Mouse (Mus musculus): ENCODE results near the gene Nsfl1c. TPM values are rescaled to one million over a fixed set of nuclear protein-coding genes. Genes with fewer than 3 reads are reported as not detected.

Gene Nsfl1c
- polyA plus RNA-seq, 1 experiment from 2014 or later, result 150 TPM

DNA sequence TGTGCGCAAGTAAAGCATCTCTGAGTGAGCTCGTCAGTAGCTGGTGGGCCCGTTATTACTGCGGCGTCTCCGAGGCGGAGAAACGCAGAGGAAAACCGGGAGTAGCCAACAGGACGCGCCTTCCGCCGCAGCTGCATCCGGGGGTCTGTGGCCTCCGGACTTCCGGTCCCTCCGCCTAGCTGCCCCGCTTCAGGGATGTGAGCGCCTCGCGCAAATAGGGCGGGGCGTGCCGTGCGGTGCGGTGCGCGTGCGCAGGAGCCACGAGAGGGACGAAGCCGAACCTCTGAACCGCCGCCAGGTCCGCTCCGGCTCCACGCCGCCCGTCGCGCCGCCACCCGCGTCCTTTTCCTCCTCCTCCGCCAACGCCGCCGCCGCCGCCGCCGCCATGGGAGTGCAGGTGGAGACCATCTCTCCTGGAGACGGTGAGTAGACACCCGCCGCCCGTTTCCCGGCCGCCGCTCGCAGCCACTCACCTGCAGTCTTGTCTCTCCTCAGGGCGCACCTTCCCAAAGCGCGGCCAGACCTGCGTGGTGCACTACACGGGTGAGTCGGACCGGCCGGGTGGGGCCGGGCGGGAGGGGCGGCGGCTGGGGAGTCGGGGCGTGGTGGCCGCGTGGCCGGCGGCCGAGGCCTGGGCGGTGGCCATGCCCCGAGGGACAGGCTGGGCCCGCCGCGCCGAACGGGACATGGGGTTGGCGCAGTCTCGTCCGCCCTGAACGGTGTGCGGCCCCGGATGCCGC is 48.5 kb downstream of the Nsfl1c start, which contains the start of gene Fkbp1a:
Gene Fkbp1a, plus strand, starts transcription at position 161 of the 740 bp plus-strand sequence.
- under 1% methylated on average over 78 of the region's 93 CpGs for WGBS
- peak within 1 kb of the TSS; percentile 95 for H3K27ac ChIP-seq (ENCODE audit: low read length)
- H3K9ac ChIP-seq (ENCODE audit: low read length), result peak within 1 kb of the TSS; percentile 94
- H3K4me2 ChIP-seq (ENCODE audit: low read depth, low read length), result peak within 1 kb of the TSS; percentile 81
- peaks cover 19% of the 10 kb centered on the region for H3K36me3 ChIP-seq (ENCODE audit: control insufficient read depth, insufficient read depth)
- H3K27me3 ChIP-seq (ENCODE audit: control insufficient read depth, insufficient read depth, low read length), result no peaks in the 10 kb centered on the region
- H3K4me1 ChIP-seq (ENCODE audit: control insufficient read depth, insufficient read depth, low read length), result peaks cover 31% of the 10 kb centered on the region
- H3K9me3 ChIP-seq (replicated peaks; ENCODE audit: control insufficient read depth, low read length), result no peaks in the 10 kb centered on the region
- ATAC-seq (replicated peaks; ENCODE audit: extremely low read depth, insufficient read depth, low FRiP score), result peak; percentile 96
- peak within 1 kb of the TSS; percentile 87 for H3K4me3 ChIP-seq (ENCODE audit: low read length)

DNA sequence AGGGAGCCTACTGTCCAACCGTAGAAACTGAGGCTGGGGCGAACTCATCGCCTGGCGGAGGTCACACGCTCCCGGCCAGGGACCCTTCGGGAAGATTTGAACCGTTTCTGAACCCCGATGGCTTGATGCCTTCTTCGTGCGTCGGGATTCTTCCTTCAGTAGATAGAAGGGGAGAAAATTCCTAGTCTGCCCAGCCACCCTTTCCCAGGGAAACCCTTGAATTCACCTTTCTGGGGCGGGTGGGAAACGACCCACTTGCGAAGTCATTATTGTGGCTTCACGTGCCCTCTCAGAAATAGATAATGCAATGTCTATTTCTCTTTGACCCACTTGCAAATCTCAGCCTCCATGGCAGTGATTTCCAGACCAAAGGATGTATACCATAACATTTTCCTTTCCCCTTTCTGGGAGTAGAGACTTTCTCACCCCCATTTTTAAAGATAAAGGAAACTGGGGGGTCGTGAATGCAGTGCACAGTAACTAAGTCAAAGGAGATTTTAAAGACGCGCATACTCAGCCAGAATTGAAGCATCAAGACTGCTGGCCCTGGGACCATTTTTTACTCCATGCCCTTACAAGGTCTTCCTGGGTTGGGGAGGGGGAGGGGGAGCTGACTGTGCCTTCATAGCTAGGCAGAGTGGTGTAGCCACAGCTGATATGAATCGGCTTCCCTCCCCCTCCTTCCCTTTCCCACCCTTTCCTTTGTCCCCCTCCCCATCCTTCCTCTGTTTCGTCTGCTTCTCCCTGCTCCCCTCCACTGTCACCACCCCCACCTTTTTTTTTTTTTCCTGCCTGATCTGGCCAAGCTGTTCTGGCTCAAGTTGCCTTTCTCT is 49.3 kb downstream of the Nsfl1c start:
- peak; percentile 11; the same call in 1 of the 2 replicates for ATAC-seq (replicated peaks; ENCODE audit: extremely low read depth, insufficient read depth, low FRiP score)
- no peaks in the 10 kb centered on the region for H3K9me3 ChIP-seq (replicated peaks; ENCODE audit: control insufficient read depth, low read length)
- H3K4me3 ChIP-seq (ENCODE audit: low read length), result peak overlapping the region; percentile 87
- peak overlapping the region; percentile 95 for H3K27ac ChIP-seq (ENCODE audit: low read length)
- WGBS, result under 1% methylated on average over 21 of the region's 21 CpGs
- H3K9ac ChIP-seq (ENCODE audit: low read length), result peak overlapping the region; percentile 94
- H3K4me2 ChIP-seq (ENCODE audit: low read depth, low read length), result peak overlapping the region; percentile 81
- H3K4me1 ChIP-seq (ENCODE audit: control insufficient read depth, insufficient read depth, low read length), result peaks cover 34% of the 10 kb centered on the region
- peaks cover 26% of the 10 kb centered on the region for H3K36me3 ChIP-seq (ENCODE audit: control insufficient read depth, insufficient read depth)
- no peaks in the 10 kb centered on the region for H3K27me3 ChIP-seq (ENCODE audit: control insufficient read depth, insufficient read depth, low read length)

DNA sequence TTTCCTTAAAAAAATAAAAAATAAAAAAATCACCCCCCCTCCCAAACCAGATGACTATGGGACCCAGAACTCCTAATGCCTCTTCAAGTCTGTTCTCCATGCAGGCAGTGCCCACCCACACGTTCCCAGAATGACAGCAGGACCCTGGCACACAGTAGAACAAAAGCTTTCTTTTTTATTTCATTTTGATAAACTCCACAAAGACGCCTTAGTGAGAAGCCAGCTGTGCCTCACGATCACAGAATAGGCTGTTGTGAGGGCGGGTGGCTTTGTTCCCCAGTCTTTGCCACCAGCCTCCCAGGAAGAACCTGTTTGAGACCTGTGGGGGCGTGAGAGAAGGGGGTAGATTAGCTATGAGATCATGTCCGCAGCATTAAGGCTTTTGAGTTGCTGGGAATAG is 50.7 kb downstream of the Nsfl1c start:
- Histone ChIP-seq H3K9ac (ENCODE audit: low read length) (peak overlapping the region; percentile 61), H3K4me3 (ENCODE audit: low read length) (peak overlapping the region; percentile 87), H3K4me1 (ENCODE audit: control insufficient read depth, insufficient read depth, low read length) (peaks cover 43% of the 10 kb centered on the region), H3K36me3 (ENCODE audit: control insufficient read depth, insufficient read depth) (peaks cover 29% of the 10 kb centered on the region), H3K27me3 (ENCODE audit: control insufficient read depth, insufficient read depth, low read length) (no peaks in the 10 kb centered on the region), H3K9me3 (replicated peaks; ENCODE audit: control insufficient read depth, low read length) (no peaks in the 10 kb centered on the region), H3K4me2 (ENCODE audit: low read depth, low read length) (peak overlapping the region; percentile 81), H3K27ac (ENCODE audit: low read length) (peak overlapping the region; percentile 19; the same call in 1 of the 2 replicates)
- WGBS, result 37% methylated on average over 6 of the region's 6 CpGs
- ATAC-seq (replicated peaks; ENCODE audit: extremely low read depth, insufficient read depth, low FRiP score), result no peak

DNA sequence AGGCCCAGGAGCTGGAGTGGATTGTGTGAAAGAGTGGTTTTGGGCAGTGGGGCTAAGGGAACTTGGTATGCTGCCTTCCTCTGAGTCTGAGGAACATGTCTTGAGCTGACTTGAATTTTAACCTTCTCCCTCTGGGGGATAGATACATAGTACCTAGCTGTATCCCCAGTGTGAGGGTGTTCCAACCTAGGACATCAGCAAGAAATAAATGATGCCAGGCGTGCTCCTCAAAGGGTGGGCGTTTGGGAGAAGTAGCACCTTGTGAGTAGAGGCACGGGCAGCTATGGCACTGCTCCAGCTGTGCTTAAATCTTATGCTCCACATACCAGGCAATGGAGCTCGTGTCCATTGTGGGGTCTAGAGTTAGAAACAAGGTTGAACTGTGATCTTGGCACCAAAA is 52.6 kb downstream of the Nsfl1c start:
- ATAC-seq (replicated peaks; ENCODE audit: extremely low read depth, insufficient read depth, low FRiP score), result no peak
- Histone ChIP-seq H3K9me3 (replicated peaks; ENCODE audit: control insufficient read depth, low read length) (no peaks in the 10 kb centered on the region), H3K36me3 (ENCODE audit: control insufficient read depth, insufficient read depth) (peaks cover 36% of the 10 kb centered on the region), H3K27ac (ENCODE audit: low read length) (no peak overlapping the region), H3K4me2 (ENCODE audit: low read depth, low read length) (no peak overlapping the region), H3K27me3 (ENCODE audit: control insufficient read depth, insufficient read depth, low read length) (no peaks in the 10 kb centered on the region), H3K4me1 (ENCODE audit: control insufficient read depth, insufficient read depth, low read length) (peaks cover 53% of the 10 kb centered on the region), H3K4me3 (ENCODE audit: low read length) (no peak overlapping the region), H3K9ac (ENCODE audit: low read length) (no peak overlapping the region)
- 83% methylated on average over 4 of the region's 4 CpGs for WGBS

DNA sequence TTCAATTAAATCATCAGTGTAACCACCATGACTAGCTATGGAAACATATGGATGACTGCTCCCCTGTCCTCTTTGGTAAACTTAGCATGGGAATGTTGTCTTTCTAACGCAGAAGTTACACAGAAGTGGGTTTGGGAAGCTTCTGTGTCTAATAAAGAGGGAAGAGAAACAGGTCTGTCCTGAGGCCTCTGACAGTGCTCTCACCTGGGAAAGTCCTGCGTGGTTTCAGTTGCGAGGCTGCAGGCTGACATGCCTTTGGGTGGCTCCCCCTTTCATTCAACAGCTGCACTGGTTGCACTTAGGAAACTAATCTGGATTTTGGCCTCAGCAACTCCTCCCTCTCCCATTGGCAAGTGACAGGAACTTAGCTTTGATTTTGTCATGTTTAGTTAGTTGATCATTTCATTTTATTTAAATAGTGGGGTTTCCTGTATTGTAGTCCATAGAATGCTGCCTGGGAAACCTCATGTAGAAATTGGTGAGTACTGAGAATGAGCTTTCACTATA is 55.7 kb downstream of the Nsfl1c start:
- H3K27ac ChIP-seq (ENCODE audit: low read length), result no peak overlapping the region
- peaks cover 42% of the 10 kb centered on the region for H3K4me1 ChIP-seq (ENCODE audit: control insufficient read depth, insufficient read depth, low read length)
- ATAC-seq (replicated peaks; ENCODE audit: extremely low read depth, insufficient read depth, low FRiP score), result no peak
- WGBS, result 67% methylated on average over 3 of the region's 3 CpGs
- no peaks in the 10 kb centered on the region for H3K9me3 ChIP-seq (replicated peaks; ENCODE audit: control insufficient read depth, low read length)
- H3K4me2 ChIP-seq (ENCODE audit: low read depth, low read length), result no peak overlapping the region
- peaks cover 50% of the 10 kb centered on the region for H3K36me3 ChIP-seq (ENCODE audit: control insufficient read depth, insufficient read depth)
- H3K9ac ChIP-seq (ENCODE audit: low read length), result no peak overlapping the region
- H3K27me3 ChIP-seq (ENCODE audit: control insufficient read depth, insufficient read depth, low read length), result no peaks in the 10 kb centered on the region
- no peak overlapping the region for H3K4me3 ChIP-seq (ENCODE audit: low read length)

Other genes starting within 250 kb of the Nsfl1c start
- gene 4921509C19Rik, start 18.0 kb upstream of the Nsfl1c start, polyA plus RNA-seq (2015; fragmentation: Nextera tagmentation; extraction: Ambion mirVana), result not detected in 2 replicates
- 640 and 684 TPM in 2 replicates for gene Fkbp1a, start 48.3 kb downstream of the Nsfl1c start, polyA plus RNA-seq (2015; fragmentation: Nextera tagmentation; extraction: Ambion mirVana)
- gene Sdcbp2, start 78.4 kb downstream of the Nsfl1c start, polyA plus RNA-seq (2015; fragmentation: Nextera tagmentation; extraction: Ambion mirVana), result 2.2 and 2.6 TPM in 2 replicates
- gene Snph, start 138.4 kb downstream of the Nsfl1c start, polyA plus RNA-seq (2015; fragmentation: Nextera tagmentation; extraction: Ambion mirVana), result 0.05 and 0.10 TPM in 2 replicates
- not detected in 2 replicates for gene Rad21l, start 174.4 kb downstream of the Nsfl1c start, polyA plus RNA-seq (2015; fragmentation: Nextera tagmentation; extraction: Ambion mirVana)
- gene Tmem74b, start 207.8 kb downstream of the Nsfl1c start, polyA plus RNA-seq (2015; fragmentation: Nextera tagmentation; extraction: Ambion mirVana), result 3.1 and 3.2 TPM in 2 replicates

Data from heart, embryonic 16.5 days (tissue).